Comparison of ENCODE assay signal across 9 mouse cellular contexts in genomic region chr15:103285778-103286417, GRCm38 (mm10). TPM values are rescaled to one million over a fixed set of nuclear protein-coding genes. Genes with fewer than 3 reads are reported as not detected.
DNase-seq lines count a peak whose midpoint lies in the region; ATAC-seq lines count a peak whose summit lies in the region.
"Had no signal": no experiment of that assay in that cellular context is flagged by ENCODE, and none has a peak within 500 bp of the region (broad histone marks: within the 10 kb centered on the region; RNA-seq: fewer than 3 reads in every experiment).

No protein-coding gene starts in this region.

- WGBS in forebrain, embryonic 16.5 days: 30% methylated on average over 1 of the region's 1 CpGs
- 54% methylated on average over 1 of the region's 1 CpGs for WGBS in hindbrain, embryonic 15.5 days
- 88% methylated on average over 1 of the region's 1 CpGs for WGBS in midbrain, embryonic 10.5 days

- H3K27ac ChIP-seq in forebrain, embryonic 16.5 days (ENCODE audit: low read length): peak overlapping the region; percentile 61
- peak overlapping the region; percentile 78 for H3K27ac ChIP-seq in hindbrain, embryonic 15.5 days (replicated peaks)
- H3K27ac ChIP-seq in midbrain, embryonic 10.5 days (replicated peaks): peak overlapping the region; percentile 1; the same call in 1 of the 2 replicates

- H3K27me3 ChIP-seq in forebrain, embryonic 16.5 days (replicated peaks; ENCODE audit: control insufficient read depth, insufficient read depth, low read length): no peaks in the 10 kb centered on the region
- H3K27me3 ChIP-seq in hindbrain, embryonic 15.5 days: no peaks in the 10 kb centered on the region
- H3K27me3 ChIP-seq in midbrain, embryonic 10.5 days (ENCODE audit: low read depth, poor library complexity, severe bottlenecking): no peaks in the 10 kb centered on the region

- H3K36me3 ChIP-seq in forebrain, embryonic 16.5 days (ENCODE audit: control insufficient read depth, insufficient read depth): no peaks in the 10 kb centered on the region
- H3K36me3 ChIP-seq in hindbrain, embryonic 15.5 days: no peaks in the 10 kb centered on the region
- H3K36me3 ChIP-seq in midbrain, embryonic 10.5 days: peaks cover 51% of the 10 kb centered on the region

- peaks cover 13% of the 10 kb centered on the region for H3K4me1 ChIP-seq in forebrain, embryonic 16.5 days (replicated peaks; ENCODE audit: control insufficient read depth, insufficient read depth, low read length)
- H3K4me1 ChIP-seq in hindbrain, embryonic 15.5 days (replicated peaks): peaks cover 33% of the 10 kb centered on the region
- peaks cover 12% of the 10 kb centered on the region for H3K4me1 ChIP-seq in midbrain, embryonic 10.5 days

- peak; percentile 53 for DNase-seq in cerebellum, adult 9-10 months
- no peak for DNase-seq in cerebellum, adult 18-20 months
- peak; percentile 85 for DNase-seq in MN1 (ENCODE audit: low spot score)
- DNase-seq in midbrain, embryonic 10.5 days (ENCODE audit: low spot score): no peak
- no peak for DNase-seq in thymus, adult 18-20 months
- no peak for DNase-seq in layer of hippocampus, adult 8-10 months (ENCODE audit: low spot score in 2 of 2)

- peak; percentile 84 for ATAC-seq in forebrain, embryonic 16.5 days
- ATAC-seq in hindbrain, embryonic 15.5 days (ENCODE audit: low FRiP score, low read depth): peak; percentile 63; the same call in 1 of the 2 replicates

- no peak overlapping the region for H3K4me2 ChIP-seq in forebrain, embryonic 16.5 days (ENCODE audit: low read length)
- H3K4me2 ChIP-seq in hindbrain, embryonic 15.5 days: no peak overlapping the region

- H3K9ac ChIP-seq in forebrain, embryonic 16.5 days (replicated peaks; ENCODE audit: low read depth, low read length): no peak overlapping the region
- no peak overlapping the region for H3K9ac ChIP-seq in hindbrain, embryonic 15.5 days

- H3K4me3 ChIP-seq in forebrain, embryonic 16.5 days (replicated peaks; ENCODE audit: low read length): no peak overlapping the region
- H3K4me3 ChIP-seq in hindbrain, embryonic 15.5 days: no peak overlapping the region
- no peak overlapping the region for H3K4me3 ChIP-seq in midbrain, embryonic 10.5 days

- no peaks in the 10 kb centered on the region for H3K9me3 ChIP-seq in forebrain, embryonic 16.5 days (ENCODE audit: control insufficient read depth, low read length)
- no peaks in the 10 kb centered on the region for H3K9me3 ChIP-seq in hindbrain, embryonic 15.5 days
- no peaks in the 10 kb centered on the region for H3K9me3 ChIP-seq in midbrain, embryonic 10.5 days (replicated peaks)

RNA-seq across cellular contexts. Expression of gene Copz1, which starts 13.4 kb away (rescaled TPM):
- polyA plus RNA-seq in forebrain, embryonic 16.5 days (2015; fragmentation: Nextera tagmentation; extraction: Ambion mirVana): 221 TPM in 2 replicates
- polyA plus RNA-seq in hindbrain, embryonic 15.5 days (2015; fragmentation: Nextera tagmentation; extraction: Ambion mirVana): 200 and 208 TPM in 2 replicates
- 288 and 291 TPM in 2 replicates for polyA plus RNA-seq in midbrain, embryonic 10.5 days (2016; fragmentation: Nextera tagmentation; extraction: Ambion mirVana)
- 100 to 1,000 TPM in 1 of 4 experiments, 10 to 100 TPM in 3; 90.6 to 100 (median 94.2) TPM for total RNA-seq in layer of hippocampus, adult 8-10 months (2022)

RNA-seq across cellular contexts. Expression of gene Gpr84, which starts 24.5 kb away (rescaled TPM):
- 0.24 and 0.73 TPM in 2 replicates for polyA plus RNA-seq in forebrain, embryonic 16.5 days (2015; fragmentation: Nextera tagmentation; extraction: Ambion mirVana)
- 0.41 and 0.44 TPM in 2 replicates for polyA plus RNA-seq in hindbrain, embryonic 15.5 days (2015; fragmentation: Nextera tagmentation; extraction: Ambion mirVana)
- 0.32 and 0.47 TPM in 2 replicates for polyA plus RNA-seq in midbrain, embryonic 10.5 days (2016; fragmentation: Nextera tagmentation; extraction: Ambion mirVana)
- 1 to 10 TPM in 2 of 4 experiments, under 1 TPM in 2; 0.35 to 9.3 (median 4.4) TPM for total RNA-seq in layer of hippocampus, adult 8-10 months (2022)

RNA-seq across cellular contexts. Expression of gene Nfe2, which starts 27.7 kb away (rescaled TPM):
- polyA plus RNA-seq in forebrain, embryonic 16.5 days (2015; fragmentation: Nextera tagmentation; extraction: Ambion mirVana): 0.30 and 0.39 TPM in 2 replicates
- 0.58 and 0.89 TPM in 2 replicates for polyA plus RNA-seq in hindbrain, embryonic 15.5 days (2015; fragmentation: Nextera tagmentation; extraction: Ambion mirVana)
- polyA plus RNA-seq in midbrain, embryonic 10.5 days (2016; fragmentation: Nextera tagmentation; extraction: Ambion mirVana): 5.6 and 6.4 TPM in 2 replicates
- total RNA-seq in layer of hippocampus, adult 8-10 months (2022): not detected
- total RNA-seq: left cerebral cortex, postnatal 14 days had no signal

RNA-seq across cellular contexts. Expression of gene Hnrnpa1, which starts 45.7 kb away (rescaled TPM):
- polyA plus RNA-seq in forebrain, embryonic 16.5 days (2015; fragmentation: Nextera tagmentation; extraction: Ambion mirVana): 935 and 1,030 TPM in 2 replicates
- 629 and 665 TPM in 2 replicates for polyA plus RNA-seq in hindbrain, embryonic 15.5 days (2015; fragmentation: Nextera tagmentation; extraction: Ambion mirVana)
- 1,542 and 1,692 TPM in 2 replicates for polyA plus RNA-seq in midbrain, embryonic 10.5 days (2016; fragmentation: Nextera tagmentation; extraction: Ambion mirVana)
- total RNA-seq in layer of hippocampus, adult 8-10 months (2022): 100 to 1,000 TPM; 257 to 295 (median 288) TPM

RNA-seq across cellular contexts. Expression of gene Cbx5, which starts 46.3 kb away (rescaled TPM):
- polyA plus RNA-seq in forebrain, embryonic 16.5 days (2015; fragmentation: Nextera tagmentation; extraction: Ambion mirVana): 132 and 139 TPM in 2 replicates
- polyA plus RNA-seq in hindbrain, embryonic 15.5 days (2015; fragmentation: Nextera tagmentation; extraction: Ambion mirVana): 127 and 137 TPM in 2 replicates
- 194 and 206 TPM in 2 replicates for polyA plus RNA-seq in midbrain, embryonic 10.5 days (2016; fragmentation: Nextera tagmentation; extraction: Ambion mirVana)
- 100 to 1,000 TPM; 170 to 209 (median 180) TPM for total RNA-seq in layer of hippocampus, adult 8-10 months (2022)

Comparison
In these comparisons a context has a peak if more than half of its experiments do, and no peak if none do; other contexts are left out.
1. DNase-seq: peak in cerebellum, adult 9-10 months (single experiment) and MN1 (single experiment); none in cerebellum, adult 18-20 months (0 of 2), midbrain, embryonic 10.5 days (single experiment), thymus, adult 18-20 months (0 of 2) and layer of hippocampus, adult 8-10 months (0 of 2).
2. H3K27ac ChIP-seq: peak in every context shown above with its lines; median percentile 78 in hindbrain, embryonic 15.5 days; 61 in forebrain, embryonic 16.5 days; 1 in midbrain, embryonic 10.5 days.